Mouse (Mus musculus) brain, embryonic 14.5 days (tissue): ENCODE results near the gene Asna1. TPM values are rescaled to one million over a fixed set of nuclear protein-coding genes. Genes with fewer than 3 reads are reported as not detected.

Experiments used
- DNase-seq: peaks from one replicate; pipeline ENCODE4 v3.0.0-alpha.2; 2011; ENCODE audit warnings: low read depth
- CTCF ChIP-seq: fragments of 200-500 bp; IDR thresholded peaks from 2 replicates; pipeline ENCODE4 v1.5.1; 2012; ENCODE audit warnings: inconsistent platforms, mild to moderate bottlenecking, moderate library complexity, borderline replicate concordance; ENCODE audit not compliant: insufficient read depth, insufficient read length; ENCODE audit errors: extremely low read depth
- POLR2A ChIP-seq: fragments of 200-500 bp; IDR thresholded peaks from 2 replicates; pipeline ENCODE4 v1.6.1; 2012; ENCODE audit warnings: mild to moderate bottlenecking, inconsistent platforms, borderline replicate concordance; ENCODE audit not compliant: poor library complexity, insufficient read depth, insufficient read length, severe bottlenecking; ENCODE audit errors: extremely low read depth
- polyA plus RNA-seq: library from polyadenylated mRNA; depleted of rRNA; stranded (reverse); fragments of >200 nt; gene quantifications from 2 replicates; pipeline ENCODE4 v1.2.3, GENCODE M21; 2012

Asna1 gene
- polyA plus RNA-seq, 1 experiment: 224 TPM

- DNase-seq: no peak
- TF ChIP-seq CTCF (no peak), POLR2A (no peak)
Measured at GRCm38 (mm10) chr8:85033867-85034266, 8.8 kb upstream of the Asna1 start.

GRCm38 (mm10) chr8:85032622-85033311 lies 7.7 kb upstream of the Asna1 start:
- TF ChIP-seq POLR2A (no peak), CTCF (no peak)

GRCm38 (mm10) chr8:85029271-85029670 lies 4.2 kb upstream of the Asna1 start:
- TF ChIP-seq POLR2A (no peak), CTCF (no peak)
- no peak for DNase-seq

More at GRCm38 (mm10) chr8:85032622-85033311, 7.7 kb upstream of the Asna1 start:
- no peak for DNase-seq

- DNase-seq: peak; percentile 35
- TF ChIP-seq POLR2A (no peak), CTCF (no peak)
Measured at GRCm38 (mm10) chr8:85027922-85028321, 2.8 kb upstream of the Asna1 start.

DNA sequence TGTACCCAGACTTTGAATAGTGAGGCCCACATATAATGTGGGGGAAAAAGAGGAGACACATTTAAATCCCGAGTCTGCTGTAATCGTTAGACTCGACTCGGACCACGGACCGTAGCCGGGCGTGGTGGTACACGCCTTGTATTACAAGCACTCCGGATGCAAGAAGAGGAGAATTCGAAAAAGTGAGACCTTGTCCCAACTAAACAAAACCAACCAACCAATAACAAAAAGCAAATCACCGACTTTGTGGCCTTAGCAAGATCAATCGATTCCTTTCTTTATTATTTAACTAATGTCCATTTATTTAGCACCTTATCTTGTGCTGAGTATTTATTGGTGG lies 2.4 kb upstream of the Asna1 start:
- TF ChIP-seq CTCF: no peak
- DNase-seq: peak; percentile 30

DNA sequence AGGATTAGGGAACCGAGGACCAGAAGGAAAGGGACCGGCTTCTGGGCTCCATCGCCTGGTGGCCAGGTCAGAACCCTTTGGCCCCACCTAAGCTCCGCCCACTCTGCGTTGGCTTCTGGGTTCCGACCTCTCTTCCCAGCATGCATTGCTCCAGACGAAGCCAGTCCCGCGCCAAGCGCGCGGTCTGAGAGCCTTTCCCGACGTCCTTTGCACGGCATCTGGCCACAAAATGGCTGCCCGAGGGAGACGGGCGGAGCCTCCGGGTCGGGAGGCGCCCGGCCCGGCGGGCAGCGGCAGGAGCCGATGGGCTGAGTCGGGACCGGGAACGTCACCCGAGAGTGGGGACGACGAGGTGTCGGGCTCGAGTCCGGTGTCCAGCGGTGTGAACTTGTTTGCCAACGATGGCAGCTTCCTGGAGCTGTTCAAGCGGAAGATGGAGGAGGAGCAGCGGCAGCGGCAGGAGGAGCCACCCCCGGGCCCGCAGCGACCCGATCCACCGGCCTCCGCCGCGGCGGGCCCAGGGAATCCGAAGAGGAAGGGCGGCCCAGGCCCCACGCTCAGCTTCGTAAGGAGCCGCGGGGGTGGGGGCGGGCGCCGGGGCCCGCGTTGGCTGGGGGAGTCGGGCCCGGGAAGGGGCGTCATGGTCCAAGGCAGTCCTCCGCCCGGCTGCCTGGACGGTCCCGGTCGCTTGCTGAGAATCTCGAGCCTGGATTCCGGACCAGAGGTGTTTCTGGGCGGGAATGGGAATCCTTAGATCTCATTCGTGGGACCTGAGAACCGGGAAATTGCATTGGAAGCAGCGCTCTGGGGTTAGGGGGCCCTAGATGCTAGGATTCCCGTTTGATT lies 1.8 kb upstream of the Asna1 start, which contains the start of gene Trir:
Trir (plus strand) TSS at position 154 of the 846 bp plus-strand sequence.
- DNase-seq: peak; percentile 97
- TF ChIP-seq CTCF (no peak), POLR2A (peak; percentile 96)

DNA sequence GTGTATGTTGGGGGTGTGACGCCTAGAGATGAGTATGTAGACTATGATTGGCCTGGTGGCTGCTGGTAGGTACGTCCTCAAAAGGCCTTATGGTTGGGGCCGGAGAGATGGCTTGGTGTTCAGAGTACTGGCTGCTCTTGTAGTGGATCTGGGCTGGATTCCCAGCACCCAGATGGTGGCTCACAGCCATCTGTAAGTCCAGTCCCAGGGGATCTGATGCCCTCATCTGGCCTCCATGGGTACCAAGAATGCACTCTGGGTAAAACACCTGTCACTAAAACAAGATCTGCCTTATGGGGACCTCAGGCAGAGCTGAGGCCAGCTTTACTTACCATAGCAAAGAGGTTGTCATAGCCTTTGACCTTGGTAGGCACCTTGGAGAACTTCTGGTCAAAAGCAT lies 1.2 kb downstream of the Asna1 start:
- TF ChIP-seq POLR2A (no peak), CTCF (no peak)

DNA sequence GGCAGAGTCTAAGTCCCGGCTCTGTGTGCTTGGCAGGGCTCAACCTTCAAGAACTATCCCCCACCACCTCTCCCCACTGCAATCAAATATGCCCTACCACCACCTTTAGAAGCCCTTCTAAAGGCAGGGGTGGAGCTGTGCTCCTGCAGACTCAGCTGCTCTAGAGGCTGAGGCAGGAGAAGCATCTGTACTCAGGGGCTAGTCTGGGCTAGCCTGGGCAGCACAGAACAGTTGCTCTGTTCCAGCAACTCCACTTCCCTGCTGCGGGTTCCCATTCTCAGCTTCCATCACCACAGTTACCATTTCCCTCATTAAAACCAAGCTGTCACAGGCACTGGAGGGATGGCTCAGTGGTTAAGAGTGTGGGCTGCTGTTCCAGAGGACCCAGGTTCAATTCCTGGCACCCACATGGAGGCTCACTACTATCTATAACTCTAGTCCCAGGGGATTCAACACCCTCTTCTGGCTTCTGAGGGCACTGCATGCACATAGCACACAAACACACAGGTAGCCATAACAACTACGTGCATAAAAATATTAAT lies 3.5 kb downstream of the Asna1 start:
- TF ChIP-seq POLR2A (no peak), CTCF (no peak)
- DNase-seq: no peak

More for the DNA sequence above, 1.2 kb downstream of the Asna1 start:
- no peak for DNase-seq

- TF ChIP-seq POLR2A (no peak), CTCF (no peak)
- DNase-seq: no peak
Measured at GRCm38 (mm10) chr8:85017209-85017608, 7.9 kb downstream of the Asna1 start.

DNA sequence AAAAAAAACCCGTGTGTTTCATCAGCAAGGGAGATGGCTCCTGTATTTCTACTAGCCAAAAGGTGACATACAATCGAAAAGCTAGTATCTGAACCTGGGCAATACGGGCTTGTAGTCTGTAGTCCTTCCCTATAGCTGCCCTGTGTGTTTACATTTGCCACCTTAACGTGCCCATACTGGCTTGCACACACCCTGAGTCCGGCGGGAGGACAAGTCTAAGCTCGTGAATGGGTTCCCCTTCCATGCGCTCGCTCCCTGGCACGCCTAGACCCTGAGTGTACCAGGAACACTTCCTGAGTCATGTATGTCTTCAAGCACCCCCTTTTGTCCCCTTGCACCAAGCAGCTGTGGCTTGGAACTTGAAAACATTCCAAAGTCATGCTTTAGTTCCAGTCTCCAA lies 8.4 kb downstream of the Asna1 start:
- DNase-seq: no peak
- TF ChIP-seq POLR2A (no peak), CTCF (no peak)

GRCm38 (mm10) chr8:85014431-85014830 lies 10.7 kb downstream of the Asna1 start, which contains the start of gene Best2:
Best2 (minus strand) TSS chr8:85014531.
- no peak for DNase-seq
- TF ChIP-seq CTCF (no peak), POLR2A (no peak)

GRCm38 (mm10) chr8:85013230-85013840 lies 11.7 kb downstream of the Asna1 start:
- TF ChIP-seq CTCF (peak; percentile 72), POLR2A (no peak)
- DNase-seq: peak; percentile 88

DNA sequence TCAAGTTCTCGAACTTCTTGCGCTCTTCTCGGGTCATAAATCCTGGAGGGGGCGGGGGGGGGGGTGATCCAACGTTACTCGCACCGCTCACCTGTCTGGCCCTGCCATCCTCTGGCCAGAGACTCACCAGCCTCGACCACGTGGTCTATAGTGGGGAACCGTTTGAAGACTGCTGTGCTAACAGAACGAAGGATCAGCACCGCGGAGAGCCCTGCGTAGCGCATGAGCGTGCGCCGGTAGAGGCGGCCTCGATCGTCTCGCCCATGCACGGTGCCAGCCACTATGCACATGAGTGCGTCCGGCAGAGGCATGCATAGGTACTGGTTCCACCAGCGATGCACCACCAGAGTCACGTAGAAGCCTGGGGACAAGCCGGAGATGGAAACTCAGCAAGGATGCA lies 13.8 kb downstream of the Asna1 start:
- DNase-seq: no peak

More for the DNA sequence above, 13.8 kb downstream of the Asna1 start:
- no peak for TF ChIP-seq POLR2A
- no peak for TF ChIP-seq CTCF
